Mouse (Mus musculus): Measurements from ENCODE around the gene Olfr30.
"Not testable (repeated sequence)": the region's sequence is repeated elsewhere in the genome, so short reads cannot be mapped to it uniquely, and the experiment has no call there.

Olfr30 gene

DNA sequence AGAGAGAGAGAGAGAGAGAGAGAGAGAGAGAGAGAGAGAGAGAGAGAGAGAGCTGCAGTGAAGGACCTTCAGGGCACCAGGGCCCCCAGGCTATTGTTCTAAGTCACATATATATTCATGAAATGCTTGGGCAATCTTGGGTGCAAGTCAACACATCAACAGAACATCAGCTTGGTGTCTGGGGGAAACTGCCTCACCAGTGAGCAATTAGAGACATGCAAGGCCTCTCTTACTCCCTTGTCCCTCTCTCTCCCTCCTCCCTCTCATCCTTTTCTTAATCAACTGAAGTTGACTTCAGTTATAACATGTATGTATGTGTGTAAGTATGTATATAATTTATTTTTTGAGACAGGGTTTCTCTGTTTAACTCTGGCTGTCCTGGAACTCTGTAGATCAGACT lies at the start of gene Olfr30:
Olfr30 (minus strand) TSS at position 101 of the 400 bp plus-strand sequence.
- no peak for DNase-seq

DNA sequence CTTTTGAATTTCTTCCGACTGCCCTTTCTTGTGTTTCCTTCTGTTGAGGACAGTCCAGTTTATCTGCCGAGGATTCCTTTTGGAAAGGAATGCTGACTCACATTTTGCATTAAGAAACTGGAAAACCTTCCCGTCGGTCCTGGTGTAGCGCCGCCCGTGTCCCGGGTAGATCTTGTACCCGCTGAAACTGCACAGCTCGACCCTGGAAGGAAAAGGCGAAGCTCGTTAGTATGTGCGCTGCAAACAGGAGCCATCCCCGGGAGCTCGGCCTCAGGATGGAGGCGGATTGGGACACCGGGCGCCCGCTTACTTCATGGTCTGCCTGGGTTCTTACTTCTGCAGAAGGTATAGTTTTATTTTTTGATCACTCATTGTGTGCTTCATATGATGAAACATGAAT lies 47.0 kb upstream of the Olfr30 start:
- DNase-seq, result not testable (repeated sequence)

DNA sequence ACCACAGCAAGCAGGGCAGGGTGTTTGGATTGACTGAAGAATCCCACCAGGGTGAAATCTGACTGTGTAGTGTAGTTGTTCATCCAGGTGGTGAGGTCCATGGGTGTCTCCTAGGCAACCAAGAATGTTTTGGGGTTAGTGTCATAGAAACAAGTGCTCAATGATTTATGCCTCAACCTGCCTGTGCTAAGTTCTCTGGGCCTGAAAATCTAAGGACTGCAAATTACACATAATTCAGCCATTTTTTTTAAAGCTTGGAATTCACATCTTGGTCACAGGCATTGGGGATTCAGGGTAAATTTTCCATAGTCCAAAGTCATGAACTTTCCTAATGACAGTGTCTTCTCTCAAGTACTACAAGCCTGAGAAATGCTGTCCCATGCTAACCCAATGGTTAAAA lies 40.4 kb upstream of the Olfr30 start, which contains the start of gene Olfr331:
Olfr331 (minus strand) TSS at position 101 of the 400 bp plus-strand sequence.
- not testable (repeated sequence) for DNase-seq

DNA sequence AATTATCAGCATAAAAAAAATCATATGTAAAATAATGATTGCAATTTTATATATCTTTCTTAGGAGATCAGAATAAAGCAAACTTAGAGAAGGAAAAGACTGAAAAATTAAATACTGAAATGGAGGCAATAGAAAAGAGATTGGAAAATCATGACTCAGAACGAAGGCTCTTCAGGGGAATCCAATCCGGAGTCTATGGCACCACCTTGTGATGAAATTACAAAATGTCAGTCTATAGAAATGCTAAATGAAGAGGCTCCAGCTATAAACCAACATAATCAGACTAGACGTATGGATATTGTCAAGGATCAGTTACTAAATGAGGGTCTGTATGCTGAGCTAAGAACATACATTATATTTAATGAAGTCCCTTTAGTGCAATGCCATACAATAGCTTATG lies 37.2 kb upstream of the Olfr30 start:
- no peak for DNase-seq

DNA sequence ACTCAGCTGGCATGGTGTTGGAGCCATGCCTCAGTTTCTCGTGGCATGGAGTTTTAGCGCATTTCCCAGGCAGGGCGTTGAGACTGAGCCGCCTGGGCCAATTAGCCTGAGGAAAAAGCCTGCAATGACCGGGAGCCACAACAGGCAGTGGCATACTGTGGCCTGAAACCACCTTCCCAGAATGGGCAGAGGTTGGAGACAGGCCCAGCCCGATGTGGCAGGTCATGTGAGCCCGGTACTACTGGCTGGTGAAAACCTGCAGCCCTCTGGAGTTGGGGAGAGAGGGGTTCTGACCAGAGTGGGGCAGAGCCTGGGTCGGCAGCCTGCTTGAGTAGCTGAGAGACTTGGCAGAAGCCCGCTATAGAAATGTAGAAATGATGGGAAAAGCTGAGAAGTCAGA lies 36.7 kb upstream of the Olfr30 start:
- DNase-seq, result no peak

DNA sequence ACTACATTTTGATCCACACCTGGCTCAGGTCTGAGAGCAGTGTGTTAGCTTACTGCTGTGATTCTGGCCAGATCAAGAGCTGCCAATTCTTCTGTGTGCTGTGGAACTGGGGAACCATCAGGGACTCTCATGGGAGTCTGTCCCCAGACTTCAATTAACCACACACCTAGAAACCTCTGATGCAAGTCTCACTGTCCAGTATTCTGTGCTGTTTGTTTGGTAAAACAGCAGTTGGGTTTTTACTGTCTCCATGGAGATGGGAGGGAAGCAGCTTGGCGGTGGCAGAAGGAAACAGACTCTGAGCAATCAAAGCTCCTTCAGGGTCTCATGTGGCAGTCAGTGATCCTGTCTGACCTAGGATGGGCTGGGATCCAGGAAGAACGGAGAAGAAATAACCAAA lies 30.4 kb upstream of the Olfr30 start, which contains the start of gene Olfr332:
Olfr332 (minus strand) TSS at position 101 of the 400 bp plus-strand sequence.
- no peak for DNase-seq

DNA sequence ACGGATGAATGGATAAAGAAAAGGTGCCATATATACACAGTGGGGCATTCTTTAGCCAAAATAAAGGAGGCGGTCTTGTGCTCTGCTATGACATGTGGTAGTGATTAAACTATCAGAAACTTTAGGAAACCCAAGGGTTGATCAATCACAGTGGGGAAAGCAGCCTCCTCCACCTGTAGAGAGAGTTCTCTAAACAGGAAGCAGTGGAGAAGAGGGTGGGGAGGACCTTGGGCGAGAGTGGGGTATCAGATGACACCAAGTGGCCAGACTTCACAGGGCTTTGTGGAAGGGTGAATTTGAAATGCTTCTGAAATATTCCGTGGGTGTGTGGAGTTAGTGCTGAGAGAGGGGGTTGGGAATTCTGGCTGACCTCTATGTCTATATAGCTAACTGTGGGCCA lies 8.5 kb downstream of the Olfr30 start:
- no peak for DNase-seq

DNA sequence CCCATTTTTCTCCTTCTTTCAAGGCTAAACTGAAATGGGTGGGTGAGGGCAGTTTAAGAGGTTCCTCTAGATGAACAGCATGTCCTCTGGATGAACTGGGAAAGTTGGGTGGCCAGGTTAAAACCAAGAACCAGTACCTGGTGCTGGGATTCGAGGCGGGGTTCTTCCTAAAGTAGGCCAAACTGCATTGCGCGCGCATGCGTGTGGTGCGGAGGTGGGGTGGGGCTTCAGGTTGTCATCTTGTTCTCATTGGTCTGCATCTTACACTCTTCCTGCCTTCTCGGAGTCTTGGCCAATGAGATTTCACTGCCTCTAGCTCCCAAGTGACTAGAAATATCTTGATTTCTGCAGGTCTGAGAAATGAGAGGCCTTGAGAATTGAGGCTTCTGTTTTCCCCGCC lies 9.3 kb downstream of the Olfr30 start, which contains the start of gene Lypd9:
Lypd9 (minus strand) TSS at position 165 of the 400 bp plus-strand sequence.
- no peak for DNase-seq

DNA sequence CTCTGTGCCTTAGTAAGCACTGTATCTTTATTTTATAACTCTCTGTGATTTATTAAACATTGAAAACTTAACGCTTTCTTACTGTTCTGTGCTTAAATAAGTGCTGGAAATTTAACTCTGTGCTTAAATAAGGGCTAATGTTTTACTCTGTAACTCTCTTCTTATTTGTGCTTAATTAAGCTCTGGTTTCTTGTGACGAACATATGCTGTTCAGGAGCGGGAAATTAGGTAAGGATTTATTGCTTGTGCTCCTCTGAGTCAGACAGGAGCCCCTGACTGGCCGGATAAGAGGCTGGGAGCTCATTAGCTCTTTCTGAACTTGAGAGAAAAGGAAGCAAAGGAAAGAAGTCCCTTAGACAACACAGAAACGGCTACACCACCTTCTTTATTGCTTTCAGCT lies 24.2 kb downstream of the Olfr30 start:
- no peak for DNase-seq

DNA sequence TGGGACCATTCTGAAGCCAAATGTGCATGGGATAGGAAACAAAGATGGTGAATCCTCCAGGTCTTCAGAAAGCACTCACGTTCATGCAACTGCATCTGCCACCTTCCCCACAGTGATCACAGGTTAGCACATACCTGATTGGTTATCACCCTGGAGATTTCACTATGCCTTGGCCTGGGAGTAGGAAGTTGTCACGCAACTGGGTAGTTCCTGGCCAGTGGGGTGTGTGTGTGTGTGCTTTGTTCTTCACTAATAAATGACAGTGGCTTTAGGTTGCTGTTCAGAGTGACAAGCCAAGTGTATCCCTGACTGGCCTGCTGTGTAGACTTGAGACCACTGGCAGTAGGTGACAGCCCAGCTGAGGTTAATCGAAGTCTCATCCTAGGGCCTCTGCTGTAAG lies 29.8 kb downstream of the Olfr30 start, which contains the start of gene Gm12253:
Gm12253 (plus strand) TSS at position 301 of the 400 bp plus-strand sequence.
- no peak for DNase-seq

DNA sequence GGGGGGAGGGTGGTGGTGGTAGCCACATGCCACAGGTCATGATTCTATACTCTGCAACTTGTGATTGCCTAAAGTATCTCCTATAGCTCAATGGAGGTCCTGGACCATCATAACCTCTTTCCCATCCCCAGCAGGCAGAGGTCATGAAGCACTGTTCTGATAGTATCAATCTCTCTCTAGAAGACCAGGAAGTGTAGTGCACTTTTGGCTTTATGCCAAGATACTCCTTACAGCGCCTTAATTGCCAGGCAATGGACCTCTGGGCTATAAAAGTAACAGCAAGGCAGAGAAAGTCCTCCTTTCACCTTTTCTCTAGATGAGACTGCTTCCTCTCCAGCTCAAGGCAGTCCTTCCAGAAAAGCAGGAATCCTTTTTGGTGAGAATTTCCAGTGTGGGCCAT lies 41.3 kb downstream of the Olfr30 start, which contains the start of gene 1810065E05Rik:
1810065E05Rik (plus strand) TSS at position 297 of the 400 bp plus-strand sequence.
- no peak for DNase-seq

DNA sequence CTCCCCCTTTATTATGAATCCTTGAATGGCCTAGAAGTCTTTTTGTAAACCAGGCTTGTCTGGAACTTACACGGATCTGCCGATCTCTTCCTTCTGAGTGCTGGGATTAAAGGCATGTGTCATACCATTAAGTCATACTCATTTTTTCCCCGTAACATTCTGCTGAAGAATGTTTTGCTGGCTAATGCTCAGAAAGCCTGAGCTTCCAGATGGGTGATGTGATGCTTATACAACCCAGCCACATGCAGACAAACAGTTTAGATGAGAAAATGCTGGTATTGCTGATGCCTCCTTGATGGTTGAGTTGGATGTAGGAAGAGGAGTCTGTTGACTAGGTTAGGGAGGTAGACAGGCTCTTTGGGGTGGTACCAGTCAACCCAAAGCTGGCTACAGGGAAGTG lies 43.7 kb downstream of the Olfr30 start:
- no peak for DNase-seq

DNA sequence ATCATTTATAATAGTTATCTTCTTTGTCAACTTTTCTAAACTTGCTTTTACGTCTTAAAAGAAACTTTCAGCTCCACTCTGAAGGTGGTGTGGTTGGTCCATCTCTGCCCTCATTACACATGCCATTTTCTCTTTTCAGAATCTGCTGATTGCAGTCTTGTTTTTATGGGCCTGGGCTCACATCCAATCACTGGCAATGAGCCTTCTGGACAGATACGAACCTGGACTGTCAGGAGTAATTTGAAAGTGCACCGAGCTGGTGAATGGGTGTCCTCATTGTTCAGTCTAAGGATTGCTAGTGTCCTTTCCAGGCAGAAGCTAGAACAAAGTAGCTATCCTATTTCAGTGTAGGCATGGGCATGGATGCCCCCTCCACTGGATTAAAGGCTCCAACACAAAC lies 54.0 kb downstream of the Olfr30 start:
- no peak for DNase-seq

Measured in lung, postnatal 4 days (tissue).